Mouse (Mus musculus) neural tube, embryonic 12.5 days (tissue): ENCODE results near the gene Ubap2. TPM values are rescaled to one million over a fixed set of nuclear protein-coding genes. Genes with fewer than 3 reads are reported as not detected.

Source experiments
- ATAC-seq: fragments of 200-750 bp; cut with Nextera tagmentation; 2 replicates; pipeline ENCODE4 v1.8.0; 2017; ENCODE audit warnings: low read depth, mild to moderate bottlenecking, moderate TSS enrichment, moderate library complexity; ENCODE audit not compliant: low FRiP score
- H3K27ac ChIP-seq: fragments of 300-500 bp; sonication (generic); 2 replicates; pipeline ENCODE4 v1.5.1; 2016
- H3K27me3 ChIP-seq: fragments of 300-500 bp; sonication (generic); replicated peaks from 2 replicates; pipeline ENCODE4 v1.6.1; 2016; ENCODE audit warnings: mild to moderate bottlenecking
- H3K36me3 ChIP-seq: fragments of 300-500 bp; sonication (generic); 2 replicates; pipeline ENCODE4 v1.6.1; 2016; ENCODE audit warnings: mild to moderate bottlenecking
- H3K4me1 ChIP-seq: fragments of 300-500 bp; sonication (generic); 2 replicates; pipeline ENCODE4 v1.6.1; 2016
- H3K4me2 ChIP-seq: fragments of 300-500 bp; sonication (generic); replicated peaks from 2 replicates; pipeline ENCODE4 v1.6.1; 2016; ENCODE audit warnings: mild to moderate bottlenecking
- H3K4me3 ChIP-seq: fragments of 300-500 bp; sonication (generic); 2 replicates; pipeline ENCODE4 v1.5.1; 2016
- H3K9ac ChIP-seq: fragments of 300-500 bp; sonication (generic); 2 replicates; pipeline ENCODE4 v1.6.1; 2016; ENCODE audit warnings: mild to moderate bottlenecking
- H3K9me3 ChIP-seq: fragments of 300-500 bp; sonication (generic); 2 replicates; pipeline ENCODE4 v1.6.1; 2016; ENCODE audit warnings: mild to moderate bottlenecking
- WGBS: fragments of 180-500 bp; shearing (Covaris S2); methylation state at CpG from one replicate; pipeline ENCODE4 v1.1.7; 2016; 5-methylcytosine and 5-hydroxymethylcytosine counted together
- polyA plus RNA-seq: library from polyadenylated mRNA; unstranded; fragments of >200 nt; fragmentation: Nextera tagmentation; extraction: Ambion mirVana; gene quantifications from 2 replicates; pipeline ENCODE4 v1.2.1, GENCODE M21; 2016

The Ubap2 gene
- polyA plus RNA-seq, 1 experiment from 2014 or later: 78.4 TPM

GRCm38 (mm10) chr4:41295960-41296359, 21.0 kb upstream of the Ubap2 start:
- WGBS: 94% methylated on average over 7 of the region's 7 CpGs
- no peak for ATAC-seq

GRCm38 (mm10) chr4:41295507-41295906, 20.6 kb upstream of the Ubap2 start:
- Histone ChIP-seq H3K4me3 (no peak overlapping the region), H3K27ac (no peak overlapping the region), H3K9ac (no peak overlapping the region), H3K27me3 (no peaks in the 10 kb centered on the region), H3K4me2 (no peak overlapping the region), H3K9me3 (no peaks in the 10 kb centered on the region), H3K4me1 (no peaks in the 10 kb centered on the region), H3K36me3 (peaks cover 90% of the 10 kb centered on the region)
- WGBS: 94% methylated on average over 11 of the region's 11 CpGs
- ATAC-seq: no peak

More at GRCm38 (mm10) chr4:41295960-41296359, 21.0 kb upstream of the Ubap2 start:
- Histone ChIP-seq H3K9me3 (no peaks in the 10 kb centered on the region), H3K27me3 (no peaks in the 10 kb centered on the region), H3K4me1 (no peaks in the 10 kb centered on the region), H3K4me2 (no peak overlapping the region), H3K36me3 (peaks cover 91% of the 10 kb centered on the region), H3K9ac (no peak overlapping the region), H3K27ac (no peak overlapping the region), H3K4me3 (no peak overlapping the region)

GRCm38 (mm10) chr4:41293907-41294306, 19.0 kb upstream of the Ubap2 start:
- no peak overlapping the region for H3K4me3 ChIP-seq
- H3K27ac ChIP-seq: no peak overlapping the region
- no peak for ATAC-seq
- H3K9ac ChIP-seq: no peak overlapping the region
- H3K27me3 ChIP-seq: no peaks in the 10 kb centered on the region
- no peak overlapping the region for H3K4me2 ChIP-seq
- H3K9me3 ChIP-seq: no peaks in the 10 kb centered on the region
- peaks cover 74% of the 10 kb centered on the region for H3K36me3 ChIP-seq
- no peaks in the 10 kb centered on the region for H3K4me1 ChIP-seq
- WGBS: 80% methylated on average over 4 of the region's 4 CpGs

GRCm38 (mm10) chr4:41289802-41290201, 14.9 kb upstream of the Ubap2 start:
- H3K4me2 ChIP-seq: no peak overlapping the region
- WGBS: 53% methylated on average over 7 of the region's 7 CpGs
- no peak overlapping the region for H3K9ac ChIP-seq
- H3K4me3 ChIP-seq: no peak overlapping the region
- H3K27ac ChIP-seq: no peak overlapping the region
- no peaks in the 10 kb centered on the region for H3K4me1 ChIP-seq
- H3K27me3 ChIP-seq: no peaks in the 10 kb centered on the region
- H3K36me3 ChIP-seq: peaks cover 35% of the 10 kb centered on the region
- H3K9me3 ChIP-seq: no peaks in the 10 kb centered on the region
- no peak for ATAC-seq

- ATAC-seq: no peak
- H3K27me3 ChIP-seq: no peaks in the 10 kb centered on the region
- H3K9ac ChIP-seq: no peak overlapping the region
- H3K4me3 ChIP-seq: no peak overlapping the region
- WGBS: 24% methylated on average over 3 of the region's 3 CpGs
- no peaks in the 10 kb centered on the region for H3K4me1 ChIP-seq
- H3K4me2 ChIP-seq: no peak overlapping the region
- H3K9me3 ChIP-seq: no peaks in the 10 kb centered on the region
- peaks cover 4% of the 10 kb centered on the region for H3K36me3 ChIP-seq
- H3K27ac ChIP-seq: no peak overlapping the region
Measured at GRCm38 (mm10) chr4:41286420-41286819, 11.5 kb upstream of the Ubap2 start.

- Histone ChIP-seq H3K9me3 (no peaks in the 10 kb centered on the region), H3K9ac (no peak overlapping the region), H3K4me2 (no peak overlapping the region), H3K4me1 (no peaks in the 10 kb centered on the region), H3K27me3 (no peaks in the 10 kb centered on the region), H3K4me3 (no peak overlapping the region), H3K36me3 (no peaks in the 10 kb centered on the region), H3K27ac (no peak overlapping the region)
- 81% methylated on average over 2 of the region's 2 CpGs for WGBS
- no peak for ATAC-seq
Measured at GRCm38 (mm10) chr4:41284087-41284486, 9.1 kb upstream of the Ubap2 start.

GRCm38 (mm10) chr4:41275927-41276326, 983 bp upstream of the Ubap2 start:
- Histone ChIP-seq H3K27ac (no peak overlapping the region), H3K9ac (no peak overlapping the region; the same call in 1 of the 2 replicates), H3K4me2 (peak overlapping the region; percentile 52), H3K27me3 (no peaks in the 10 kb centered on the region), H3K4me3 (peak overlapping the region; percentile 71; the same call in 1 of the 2 replicates), H3K9me3 (no peaks in the 10 kb centered on the region), H3K4me1 (peaks cover 17% of the 10 kb centered on the region), H3K36me3 (peaks cover 4% of the 10 kb centered on the region; the same call in 1 of the 2 replicates)
- no peak for ATAC-seq
- 79% methylated on average over 5 of the region's 5 CpGs for WGBS

GRCm38 (mm10) chr4:41274377-41274979, 466 bp downstream of the Ubap2 start:
- Histone ChIP-seq H3K4me1 (peaks cover 17% of the 10 kb centered on the region), H3K9me3 (no peaks in the 10 kb centered on the region), H3K9ac (peak overlapping the region; percentile 84), H3K36me3 (peaks cover 14% of the 10 kb centered on the region; the same call in 1 of the 2 replicates), H3K27ac (peak overlapping the region; percentile 57), H3K4me2 (peak overlapping the region; percentile 64), H3K27me3 (no peaks in the 10 kb centered on the region), H3K4me3 (peak overlapping the region; percentile 71)
- under 1% methylated on average over 18 of the region's 18 CpGs for WGBS
- peak; percentile 79 for ATAC-seq

GRCm38 (mm10) chr4:41268133-41268532, 6.8 kb downstream of the Ubap2 start:
- no peak overlapping the region for H3K4me3 ChIP-seq
- H3K9ac ChIP-seq: no peak overlapping the region
- H3K4me1 ChIP-seq: peaks cover 6% of the 10 kb centered on the region
- H3K36me3 ChIP-seq: peaks cover 20% of the 10 kb centered on the region; the same call in 1 of the 2 replicates
- H3K27me3 ChIP-seq: no peaks in the 10 kb centered on the region
- no peak overlapping the region for H3K4me2 ChIP-seq
- H3K9me3 ChIP-seq: no peaks in the 10 kb centered on the region
- no peak overlapping the region for H3K27ac ChIP-seq
- ATAC-seq: no peak

- WGBS: 86% methylated on average over 4 of the region's 4 CpGs
- ATAC-seq: no peak
- H3K36me3 ChIP-seq: peaks cover 25% of the 10 kb centered on the region
- no peak overlapping the region for H3K4me3 ChIP-seq
- H3K9me3 ChIP-seq: no peaks in the 10 kb centered on the region
- no peak overlapping the region for H3K9ac ChIP-seq
- no peak overlapping the region for H3K4me2 ChIP-seq
- no peaks in the 10 kb centered on the region for H3K27me3 ChIP-seq
- no peaks in the 10 kb centered on the region for H3K4me1 ChIP-seq
- no peak overlapping the region for H3K27ac ChIP-seq
Measured at GRCm38 (mm10) chr4:41266350-41266749, 8.6 kb downstream of the Ubap2 start.

- H3K9me3 ChIP-seq: no peaks in the 10 kb centered on the region
- no peak overlapping the region for H3K4me3 ChIP-seq
- no peaks in the 10 kb centered on the region for H3K27me3 ChIP-seq
- no peak for ATAC-seq
- peaks cover 9% of the 10 kb centered on the region for H3K36me3 ChIP-seq
- H3K9ac ChIP-seq: no peak overlapping the region
- no peak overlapping the region for H3K27ac ChIP-seq
- no peaks in the 10 kb centered on the region for H3K4me1 ChIP-seq
- H3K4me2 ChIP-seq: no peak overlapping the region
Measured at GRCm38 (mm10) chr4:41260691-41261090, 14.3 kb downstream of the Ubap2 start.

- peaks cover 5% of the 10 kb centered on the region for H3K36me3 ChIP-seq
- no peak for ATAC-seq
- H3K4me3 ChIP-seq: no peak overlapping the region
- no peak overlapping the region for H3K4me2 ChIP-seq
- 87% methylated on average over 4 of the region's 4 CpGs for WGBS
- no peaks in the 10 kb centered on the region for H3K27me3 ChIP-seq
- no peak overlapping the region for H3K9ac ChIP-seq
- H3K9me3 ChIP-seq: no peaks in the 10 kb centered on the region
- no peaks in the 10 kb centered on the region for H3K4me1 ChIP-seq
- no peak overlapping the region for H3K27ac ChIP-seq
Measured at GRCm38 (mm10) chr4:41259019-41259418, 15.9 kb downstream of the Ubap2 start.

- H3K27me3 ChIP-seq: no peaks in the 10 kb centered on the region
- WGBS: 100% methylated on average over 1 of the region's 1 CpGs
Measured at GRCm38 (mm10) chr4:41257752-41258151, 17.2 kb downstream of the Ubap2 start.

More at GRCm38 (mm10) chr4:41257752-41258151, 17.2 kb downstream of the Ubap2 start:
- no peak for ATAC-seq
- Histone ChIP-seq H3K4me3 (no peak overlapping the region), H3K36me3 (peaks cover 4% of the 10 kb centered on the region), H3K9me3 (no peaks in the 10 kb centered on the region), H3K9ac (no peak overlapping the region), H3K4me1 (no peaks in the 10 kb centered on the region), H3K27ac (no peak overlapping the region), H3K4me2 (no peak overlapping the region)
